Mouse (Mus musculus): Measurements from ENCODE around the gene Pomt2. TPM values are rescaled to one million over a fixed set of nuclear protein-coding genes. Genes with fewer than 3 reads are reported as not detected.

The Pomt2 gene
- polyA plus RNA-seq, 1 experiment, result 69.6 TPM

GRCm38 (mm10) chr12:87130224-87130623, 17.5 kb downstream of the Pomt2 start:
- no peak overlapping the region for H3K4me3 ChIP-seq (ENCODE audit: control insufficient read depth, low read depth, low read length)
- no peaks in the 10 kb centered on the region for H3K4me1 ChIP-seq (ENCODE audit: control insufficient read depth, insufficient read depth, low read length)
- peaks cover 4% of the 10 kb centered on the region for H3K36me3 ChIP-seq (ENCODE audit: control insufficient read depth, insufficient read depth, low read length)
- no peaks in the 10 kb centered on the region for H3K27me3 ChIP-seq (ENCODE audit: control insufficient read depth, insufficient read depth, low read length)
- H3K27ac ChIP-seq (ENCODE audit: control insufficient read depth, insufficient read depth, low read depth, low read length), result no peak overlapping the region
- no peak for TF ChIP-seq CTCF (IDR thresholded peaks at IDR 0.05; ENCODE audit: control insufficient read depth, insufficient read depth, insufficient replicate concordance, low read depth, low read length)
- TF ChIP-seq POLR2A (IDR thresholded peaks at IDR 0.05; ENCODE audit: control insufficient read depth, low read depth, low read length), result no peak

GRCm38 (mm10) chr12:87127256-87127655, 20.5 kb downstream of the Pomt2 start:
- no peak overlapping the region for H3K4me3 ChIP-seq (ENCODE audit: control insufficient read depth, low read depth, low read length)
- H3K27ac ChIP-seq (ENCODE audit: control insufficient read depth, insufficient read depth, low read depth, low read length), result no peak overlapping the region
- no peaks in the 10 kb centered on the region for H3K4me1 ChIP-seq (ENCODE audit: control insufficient read depth, insufficient read depth, low read length)
- no peak for TF ChIP-seq CTCF (IDR thresholded peaks at IDR 0.05; ENCODE audit: control insufficient read depth, insufficient read depth, insufficient replicate concordance, low read depth, low read length)
- TF ChIP-seq POLR2A (IDR thresholded peaks at IDR 0.05; ENCODE audit: control insufficient read depth, low read depth, low read length), result no peak
- no peaks in the 10 kb centered on the region for H3K27me3 ChIP-seq (ENCODE audit: control insufficient read depth, insufficient read depth, low read length)
- no peaks in the 10 kb centered on the region; the same call in none of the 2 replicates for H3K36me3 ChIP-seq (ENCODE audit: control insufficient read depth, insufficient read depth, low read length)

- no peak overlapping the region for H3K27ac ChIP-seq (ENCODE audit: control insufficient read depth, insufficient read depth, low read depth, low read length)
- H3K27me3 ChIP-seq (ENCODE audit: control insufficient read depth, insufficient read depth, low read length), result no peaks in the 10 kb centered on the region
- TF ChIP-seq CTCF (IDR thresholded peaks at IDR 0.05; ENCODE audit: control insufficient read depth, insufficient read depth, insufficient replicate concordance, low read depth, low read length) (no peak), POLR2A (IDR thresholded peaks at IDR 0.05; ENCODE audit: control insufficient read depth, low read depth, low read length) (no peak)
- no peaks in the 10 kb centered on the region for H3K4me1 ChIP-seq (ENCODE audit: control insufficient read depth, insufficient read depth, low read length)
- no peaks in the 10 kb centered on the region; the same call in 1 of the 2 replicates for H3K36me3 ChIP-seq (ENCODE audit: control insufficient read depth, insufficient read depth, low read length)
- no peak overlapping the region for H3K4me3 ChIP-seq (ENCODE audit: control insufficient read depth, low read depth, low read length)
These were observed 25.7 kb downstream of the Pomt2 start for GRCm38 (mm10) chr12:87121918-87122589.

DNA sequence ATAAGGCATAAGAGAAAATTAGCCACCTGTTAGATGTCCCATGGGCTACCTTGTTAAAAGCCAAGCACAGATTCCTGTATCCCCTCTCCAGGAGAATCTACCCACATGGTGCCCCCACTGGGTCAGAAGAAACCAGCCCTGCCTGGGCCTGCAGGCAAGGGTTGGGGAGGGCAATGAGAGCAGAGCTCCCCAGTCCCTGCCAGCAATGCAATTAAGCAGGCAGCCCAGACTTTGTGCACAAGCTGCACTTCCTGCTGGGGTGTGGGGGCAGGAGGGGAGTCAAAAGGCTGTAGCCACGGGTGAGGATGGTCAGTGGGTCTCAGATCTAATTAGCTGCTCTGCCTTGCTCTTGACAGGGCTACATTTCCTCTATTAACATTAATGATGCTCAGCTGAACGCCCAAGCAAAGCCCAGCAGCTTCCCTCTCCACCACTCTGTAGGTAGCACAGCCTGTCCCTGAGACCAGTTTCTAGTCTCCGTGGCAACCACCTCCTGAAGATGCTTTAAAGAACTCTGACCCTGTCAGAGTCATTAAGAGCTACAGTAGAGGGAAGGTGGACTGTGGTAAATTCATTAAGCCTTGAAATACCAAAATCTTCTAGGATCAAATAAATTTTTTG, 40.3 kb downstream of the Pomt2 start:
- no peak overlapping the region for H3K4me3 ChIP-seq (ENCODE audit: control insufficient read depth, low read depth, low read length)
- no peak for TF ChIP-seq POLR2A (IDR thresholded peaks at IDR 0.05; ENCODE audit: control insufficient read depth, low read depth, low read length)
- TF ChIP-seq CTCF (IDR thresholded peaks at IDR 0.05; ENCODE audit: control insufficient read depth, insufficient read depth, insufficient replicate concordance, low read depth, low read length), result no peak

GRCm38 (mm10) chr12:87104796-87105195, 43.0 kb downstream of the Pomt2 start:
- no peaks in the 10 kb centered on the region for H3K27me3 ChIP-seq (ENCODE audit: control insufficient read depth, insufficient read depth, low read length)
- H3K27ac ChIP-seq (ENCODE audit: control insufficient read depth, insufficient read depth, low read depth, low read length), result no peak overlapping the region
- no peak overlapping the region for H3K4me3 ChIP-seq (ENCODE audit: control insufficient read depth, low read depth, low read length)
- H3K4me1 ChIP-seq (ENCODE audit: control insufficient read depth, insufficient read depth, low read length), result peaks cover 9% of the 10 kb centered on the region
- no peak for TF ChIP-seq POLR2A (IDR thresholded peaks at IDR 0.05; ENCODE audit: control insufficient read depth, low read depth, low read length)
- TF ChIP-seq CTCF (IDR thresholded peaks at IDR 0.05; ENCODE audit: control insufficient read depth, insufficient read depth, insufficient replicate concordance, low read depth, low read length), result no peak
- H3K36me3 ChIP-seq (ENCODE audit: control insufficient read depth, insufficient read depth, low read length), result no peaks in the 10 kb centered on the region; the same call in 1 of the 2 replicates

More for the DNA sequence above, 40.3 kb downstream of the Pomt2 start:
- Histone ChIP-seq H3K27ac (ENCODE audit: control insufficient read depth, insufficient read depth, low read depth, low read length) (no peak overlapping the region), H3K36me3 (ENCODE audit: control insufficient read depth, insufficient read depth, low read length) (peaks cover 4% of the 10 kb centered on the region), H3K4me1 (ENCODE audit: control insufficient read depth, insufficient read depth, low read length) (no peaks in the 10 kb centered on the region), H3K27me3 (ENCODE audit: control insufficient read depth, insufficient read depth, low read length) (no peaks in the 10 kb centered on the region)

GRCm38 (mm10) chr12:87103471-87103870, 44.3 kb downstream of the Pomt2 start:
- Histone ChIP-seq H3K4me3 (ENCODE audit: control insufficient read depth, low read depth, low read length) (no peak overlapping the region), H3K36me3 (ENCODE audit: control insufficient read depth, insufficient read depth, low read length) (no peaks in the 10 kb centered on the region), H3K27me3 (ENCODE audit: control insufficient read depth, insufficient read depth, low read length) (no peaks in the 10 kb centered on the region), H3K4me1 (ENCODE audit: control insufficient read depth, insufficient read depth, low read length) (peaks cover 9% of the 10 kb centered on the region), H3K27ac (ENCODE audit: control insufficient read depth, insufficient read depth, low read depth, low read length) (no peak overlapping the region)
- no peak for TF ChIP-seq CTCF (IDR thresholded peaks at IDR 0.05; ENCODE audit: control insufficient read depth, insufficient read depth, insufficient replicate concordance, low read depth, low read length)
- no peak for TF ChIP-seq POLR2A (IDR thresholded peaks at IDR 0.05; ENCODE audit: control insufficient read depth, low read depth, low read length)

DNA sequence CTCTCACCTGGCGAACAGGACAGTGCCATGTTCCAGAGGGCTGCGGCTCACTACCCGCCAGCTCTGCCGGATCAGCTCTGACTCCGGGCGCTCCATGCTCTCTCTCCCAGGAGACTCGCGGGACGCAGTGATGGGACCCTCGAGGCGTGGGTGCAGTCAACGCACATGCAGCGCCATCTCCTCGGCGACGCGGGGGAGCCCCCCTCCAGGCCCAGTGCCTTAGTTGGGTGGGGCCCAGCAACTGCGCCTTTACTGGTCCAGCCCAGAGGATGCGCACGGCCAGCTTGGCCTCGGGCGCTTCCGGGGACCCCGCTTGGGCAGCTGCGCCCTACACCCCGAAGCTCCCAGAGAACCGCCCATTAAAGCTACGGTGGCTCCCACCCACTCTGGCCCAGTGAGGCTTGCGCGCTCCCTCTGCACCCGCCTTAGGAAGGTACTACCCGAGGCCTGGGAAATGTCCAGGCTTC, 45.6 kb downstream of the Pomt2 start, which contains the start of gene Ngb:
TSS of gene Ngb (minus strand) at position 375 of the 467 bp plus-strand sequence.
- no peaks in the 10 kb centered on the region for H3K27me3 ChIP-seq (ENCODE audit: control insufficient read depth, insufficient read depth, low read length)
- peak within 1 kb of the TSS; percentile 83 for H3K4me3 ChIP-seq (ENCODE audit: control insufficient read depth, low read depth, low read length)
- H3K27ac ChIP-seq (ENCODE audit: control insufficient read depth, insufficient read depth, low read depth, low read length), result no peak within 1 kb of the TSS
- no peaks in the 10 kb centered on the region for H3K36me3 ChIP-seq (ENCODE audit: control insufficient read depth, insufficient read depth, low read length)
- TF ChIP-seq CTCF (IDR thresholded peaks at IDR 0.05; ENCODE audit: control insufficient read depth, insufficient read depth, insufficient replicate concordance, low read depth, low read length), result no peak
- no peak for TF ChIP-seq POLR2A (IDR thresholded peaks at IDR 0.05; ENCODE audit: control insufficient read depth, low read depth, low read length)
- peaks cover 9% of the 10 kb centered on the region for H3K4me1 ChIP-seq (ENCODE audit: control insufficient read depth, insufficient read depth, low read length)

All from testis, adult 2 months (tissue).